Mouse (Mus musculus) MEL (cell line): ENCODE measurements around the gene Lrch4. TPM values are rescaled to one million over a fixed set of nuclear protein-coding genes. Genes with fewer than 3 reads are reported as not detected.

ENCODE experiments used
- DNase-seq: peaks from one replicate; pipeline ENCODE4 v3.0.0; 2011; ENCODE audit warnings: low read depth, low spot score
- H3K27ac ChIP-seq: 2 replicates; pipeline ENCODE4 v1.5.1; 2012; ENCODE audit warnings: low read depth, mild to moderate bottlenecking, control low read depth, low read length, moderate library complexity; ENCODE audit not compliant: control insufficient read depth
- H3K27me3 ChIP-seq, 2 experiments: fragments of 150-350 bp in 1 of 2; sonication (generic) in 1 of 2; 2 replicates each; pipeline ENCODE4 v1.6.1; 2012; ENCODE audit warnings: low read length in 2 of 2, mild to moderate bottlenecking in 2 of 2, improper control_type of control experiment in 1 of 2, moderate library complexity in 1 of 2; ENCODE audit not compliant: insufficient read depth in 2 of 2, control insufficient read depth in 1 of 2
- H3K36me3 ChIP-seq, 2 experiments: 2 replicates each; pipeline ENCODE4 v1.6.1; 2012 to 2014; ENCODE audit warnings: low read length in 2 of 2, improper control_type of control experiment in 1 of 2, inconsistent platforms in 1 of 2, mild to moderate bottlenecking in 1 of 2; ENCODE audit not compliant: insufficient read depth in 2 of 2, control insufficient read depth in 1 of 2
- H3K4me1 ChIP-seq, 2 experiments: fragments of 150-350 bp in 1 of 2; sonication (generic) in 1 of 2; 2 replicates each; pipeline ENCODE4 v1.6.1; 2012; ENCODE audit warnings: low read length in 2 of 2, improper control_type of control experiment in 1 of 2, mild to moderate bottlenecking in 1 of 2; ENCODE audit not compliant: insufficient read depth in 2 of 2, control insufficient read depth in 1 of 2
- H3K4me3 ChIP-seq, 2 experiments: fragments of 150-350 bp in 1 of 2; sonication (generic) in 1 of 2; 2 replicates each; pipeline ENCODE4 v1.5.1; 2012; ENCODE audit warnings: low read depth in 2 of 2, low read length in 2 of 2, mild to moderate bottlenecking in 2 of 2, moderate library complexity in 2 of 2, control low read depth in 1 of 2, improper control_type of control experiment in 1 of 2; ENCODE audit not compliant: control insufficient read depth in 1 of 2, insufficient read depth in 1 of 2
- H3K79me2 ChIP-seq: 2 replicates; pipeline ENCODE4 v1.6.1; 2012; ENCODE audit warnings: mild to moderate bottlenecking, low read length, moderate library complexity; ENCODE audit not compliant: control insufficient read depth, poor library complexity, insufficient read depth
- H3K9ac ChIP-seq: 2 replicates; pipeline ENCODE4 v1.6.1; 2012; ENCODE audit warnings: low read depth, mild to moderate bottlenecking, control low read depth, low read length, moderate library complexity; ENCODE audit not compliant: control insufficient read depth, poor library complexity, severe bottlenecking
- H3K9me3 ChIP-seq: fragments of 150-350 bp; sonication (generic); replicated peaks from 2 replicates; pipeline ENCODE4 v1.6.1; 2012; ENCODE audit warnings: mild to moderate bottlenecking, low read length, improper control_type of control experiment, moderate library complexity; ENCODE audit not compliant: insufficient read depth
- BHLHE40 ChIP-seq: IDR thresholded peaks from 2 replicates; pipeline ENCODE4 v1.6.1; 2012; ENCODE audit warnings: low read depth, mild to moderate bottlenecking, inconsistent platforms, low read length, improper control_type of control experiment, borderline replicate concordance
- CHD1 ChIP-seq: IDR thresholded peaks from 2 replicates; pipeline ENCODE4 v1.6.1; 2012; ENCODE audit warnings: low read depth, mild to moderate bottlenecking, inconsistent platforms, low read length, improper control_type of control experiment
- CHD2 ChIP-seq: IDR thresholded peaks from 2 replicates; pipeline ENCODE4 v1.6.1; 2011; ENCODE audit warnings: low read length, improper control_type of control experiment
- E2F4 ChIP-seq: IDR thresholded peaks from 2 replicates; pipeline ENCODE4 v1.6.1; 2011; ENCODE audit warnings: low read depth, low read length, improper control_type of control experiment, borderline replicate concordance
- ELF1 ChIP-seq: IDR thresholded peaks from 2 replicates; pipeline ENCODE4 v1.6.1; 2014; ENCODE audit warnings: low read depth, mild to moderate bottlenecking, inconsistent platforms, low read length, improper control_type of control experiment, moderate library complexity
- EP300 ChIP-seq, 2 experiments: IDR thresholded peaks; 2 replicates each; pipeline ENCODE4 v1.6.1; 2011; ENCODE audit warnings: improper control_type of control experiment in 2 of 2, low read length in 2 of 2, low read depth in 1 of 2, mild to moderate bottlenecking in 1 of 2
- ETS1 ChIP-seq: IDR thresholded peaks from 2 replicates; pipeline ENCODE4 v1.6.1; 2012; ENCODE audit warnings: low read depth, mild to moderate bottlenecking, inconsistent platforms, low read length, improper control_type of control experiment, moderate library complexity
- GABPA ChIP-seq: IDR thresholded peaks from 2 replicates; pipeline ENCODE4 v1.6.1; 2012; ENCODE audit warnings: low read depth, mild to moderate bottlenecking, inconsistent platforms, low read length, improper control_type of control experiment, moderate library complexity
- GATA1 ChIP-seq: IDR thresholded peaks from 2 replicates; pipeline ENCODE4 v1.6.1; 2011; ENCODE audit warnings: low read depth, low read length, improper control_type of control experiment
- HCFC1 ChIP-seq: IDR thresholded peaks from 2 replicates; pipeline ENCODE4 v1.6.1; 2012; ENCODE audit warnings: low read depth, mild to moderate bottlenecking, inconsistent platforms, low read length, improper control_type of control experiment, moderate library complexity
- JUND ChIP-seq: IDR thresholded peaks from 2 replicates; pipeline ENCODE4 v1.6.1; 2011; ENCODE audit warnings: low read depth, mild to moderate bottlenecking, improper control_type of control experiment, low read length
- KAT2A ChIP-seq: conservative IDR thresholded peaks from 2 replicates; pipeline ENCODE4 v1.6.1; 2012; ENCODE audit warnings: low read depth, low read length, improper control_type of control experiment, inconsistent platforms
- MAZ ChIP-seq: IDR thresholded peaks from 2 replicates; pipeline ENCODE4 v1.6.1; 2012; ENCODE audit warnings: low read depth, mild to moderate bottlenecking, inconsistent platforms, low read length, improper control_type of control experiment
- MYB ChIP-seq: IDR thresholded peaks from 2 replicates; pipeline ENCODE4 v1.6.1; 2011; ENCODE audit warnings: mild to moderate bottlenecking, low read depth, low read length, improper control_type of control experiment
- MYC ChIP-seq: IDR thresholded peaks from 2 replicates; pipeline ENCODE4 v1.6.1; 2011; ENCODE audit warnings: low read depth, mild to moderate bottlenecking, low read length, improper control_type of control experiment, moderate library complexity
- NELFE ChIP-seq: IDR thresholded peaks from 2 replicates; pipeline ENCODE4 v1.6.1; 2011; ENCODE audit warnings: low read depth, low read length, improper control_type of control experiment
- NRF1 ChIP-seq: IDR thresholded peaks from 2 replicates; pipeline ENCODE4 v1.6.1; 2014; ENCODE audit warnings: low read depth, mild to moderate bottlenecking, inconsistent platforms, low read length, improper control_type of control experiment, moderate library complexity; ENCODE audit not compliant: poor library complexity, insufficient read depth, severe bottlenecking
- POLR2A ChIP-seq, 2 experiments: IDR thresholded peaks; 2 replicates each; pipeline ENCODE4 v1.6.1; 2011 to 2012; ENCODE audit warnings: low read length in 2 of 2, mild to moderate bottlenecking in 2 of 2, control low read depth in 1 of 2, improper control_type of control experiment in 1 of 2, low read depth in 1 of 2, moderate library complexity in 1 of 2; ENCODE audit not compliant: control insufficient read depth in 1 of 2, insufficient read depth in 1 of 2, poor library complexity in 1 of 2
- POLR2AphosphoS2 ChIP-seq: IDR thresholded peaks from 2 replicates; pipeline ENCODE4 v1.6.1; 2011; ENCODE audit warnings: low read length, improper control_type of control experiment
- POLR2AphosphoS5 ChIP-seq: IDR thresholded peaks from 2 replicates; pipeline ENCODE4 v1.6.1; 2012; ENCODE audit warnings: low read depth, borderline replicate concordance, mild to moderate bottlenecking, inconsistent platforms, low read length, moderate library complexity, mixed read lengths
- RAD21 ChIP-seq: IDR thresholded peaks from 2 replicates; pipeline ENCODE4 v1.6.1; 2011; ENCODE audit warnings: mild to moderate bottlenecking, low read depth, low read length, improper control_type of control experiment
- TBP ChIP-seq: IDR thresholded peaks from 2 replicates; pipeline ENCODE4 v1.8.0; 2011; ENCODE audit warnings: low read depth, low read length, improper control_type of control experiment
- TCF12 ChIP-seq: IDR thresholded peaks from 2 replicates; pipeline ENCODE4 v1.6.1; 2014; ENCODE audit warnings: low read depth, mild to moderate bottlenecking, inconsistent platforms, low read length, improper control_type of control experiment, moderate library complexity
- USF1 ChIP-seq: IDR thresholded peaks from 2 replicates; pipeline ENCODE4 v1.6.1; 2014; ENCODE audit warnings: low read depth, mild to moderate bottlenecking, inconsistent platforms, low read length, improper control_type of control experiment, moderate library complexity
- USF2 ChIP-seq, 2 experiments: IDR thresholded peaks; 2 replicates each; pipeline ENCODE4 v1.6.1; 2011 to 2012; ENCODE audit warnings: improper control_type of control experiment in 2 of 2, low read length in 2 of 2, borderline replicate concordance in 1 of 2, inconsistent platforms in 1 of 2, low read depth in 1 of 2, mild to moderate bottlenecking in 1 of 2; ENCODE audit not compliant: insufficient read depth in 1 of 2
- ZC3H11A ChIP-seq: IDR thresholded peaks from 2 replicates; pipeline ENCODE4 v1.6.1; 2012; ENCODE audit warnings: low read depth, mild to moderate bottlenecking, inconsistent platforms, low read length, improper control_type of control experiment
- ZKSCAN1 ChIP-seq: IDR thresholded peaks from 2 replicates; pipeline ENCODE4 v1.6.1; 2012; ENCODE audit warnings: low read depth, mild to moderate bottlenecking, inconsistent platforms, low read length, improper control_type of control experiment, moderate library complexity
- ZMIZ1 ChIP-seq: IDR thresholded peaks from 2 replicates; pipeline ENCODE4 v1.6.1; 2012; ENCODE audit warnings: low read depth, mild to moderate bottlenecking, inconsistent platforms, low read length, improper control_type of control experiment, moderate library complexity
- ZNF384 ChIP-seq: IDR thresholded peaks from 2 replicates; pipeline ENCODE4 v1.6.1; 2012; ENCODE audit warnings: low read depth, mild to moderate bottlenecking, inconsistent platforms, low read length, improper control_type of control experiment
- polyA plus RNA-seq, 2 experiments: library from polyadenylated mRNA; stranded (reverse) in 1 of 2; unstranded in 1 of 2; fragments of >175 nt in 1 of 2; fragments of >200 nt in 1 of 2; gene quantifications; 2 replicates each; pipeline versions ENCODE4 v1.2.1 to v1.2.4; 2012; ENCODE audit warnings: low replicate concordance in 2 of 2, low read depth in 1 of 2; ENCODE audit not compliant: insufficient read length in 2 of 2, insufficient read depth in 1 of 2, missing spikeins in 1 of 2
- total RNA-seq: library from RNA; depleted of rRNA; stranded (reverse); fragments of 300-350 nt; gene quantifications from 2 replicates; pipeline ENCODE4 v1.2.3, GENCODE M21; 2012

Gene Lrch4
- total and polyA plus RNA-seq, 3 experiments = 9.1 to 239 (median 47.0) TPM

GRCm38 (mm10) chr5:137600281-137600618, 28.7 kb upstream of the Lrch4 start:
- H3K27me3 ChIP-seq = no peaks in the 10 kb centered on the region
- H3K4me1 ChIP-seq = peaks cover 10 to 30% of the 10 kb centered on the region in 2 experiments
- H3K9ac ChIP-seq = peak overlapping the region; percentile 82
- no peak for DNase-seq
- peak overlapping the region; percentile 83 to 99 for H3K4me3 ChIP-seq
- no peaks in the 10 kb centered on the region for H3K9me3 ChIP-seq
- peaks cover 14% of the 10 kb centered on the region for H3K79me2 ChIP-seq
- H3K27ac ChIP-seq = peak overlapping the region; percentile 16
- peaks cover 0 to 16% of the 10 kb centered on the region in 2 experiments; a peak in 2 of 4 replicates for H3K36me3 ChIP-seq
- TF ChIP-seq GABPA (no peak), MAZ (0 out of 2 replicates have a peak, but pooled peaks have one; percentile 19), NELFE (0 out of 2 replicates have a peak, but pooled peaks have one; percentile 9)

- Histone ChIP-seq H3K9me3 (no peaks in the 10 kb centered on the region), H3K36me3 (peaks cover 0 to 16% of the 10 kb centered on the region in 2 experiments; a peak in 2 of 4 replicates), H3K4me1 (peaks cover 10 to 30% of the 10 kb centered on the region in 2 experiments), H3K27me3 (no peaks in the 10 kb centered on the region), H3K9ac (peak within 1 kb of the TSS; percentile 98), H3K79me2 (peaks cover 14% of the 10 kb centered on the region), H3K27ac (peak within 1 kb of the TSS; percentile 99), H3K4me3 (peak within 1 kb of the TSS; percentile 83 to 99)
- peak; percentile 100 for DNase-seq
- TF ChIP-seq MYB (no peak), ZKSCAN1 (no peak), E2F4 (no peak), RAD21 (no peak), USF1 (no peak), JUND (no peak), GATA1 (peak; percentile 49; the same call in 1 of the 2 replicates), HCFC1 (peak; percentile 93), MYC (no peak), KAT2A (peak; percentile 86), POLR2AphosphoS2 (peak; percentile 60; the same call in 1 of the 2 replicates), GABPA (no peak), POLR2AphosphoS5 (no peak), BHLHE40 (no peak), ETS1 (peak; percentile 46; the same call in 1 of the 2 replicates), MAZ (no peak; the same call in 1 of the 2 replicates), ZC3H11A (no peak), ELF1 (peak; percentile 95), ZMIZ1 (peak; percentile 85), POLR2A (IDR thresholded peaks at IDR 0.05; ENCODE audit: control insufficient read depth in 1 of 2, insufficient read depth in 1 of 2, low read depth in 1 of 2, low read length in 2 of 2, poor library complexity in 1 of 2) (peak; percentile 80 to 87), NRF1 (no peak), TCF12 (peak; percentile 44; the same call in 1 of the 2 replicates), CHD1 (no peak), EP300 (IDR thresholded peaks at IDR 0.05; ENCODE audit: low read depth in 1 of 2, low read length in 2 of 2) (no peak), ZNF384 (peak; percentile 73; the same call in 1 of the 2 replicates), USF2 (IDR thresholded peaks at IDR 0.05; ENCODE audit: borderline replicate concordance in 1 of 2, insufficient read depth in 1 of 2, low read depth in 1 of 2, low read length in 2 of 2) (no peak), CHD2 (peak; percentile 90), TBP (peak; percentile 86), NELFE (peak; percentile 75)
Measured at GRCm38 (mm10) chr5:137600619-137601364, 28.1 kb upstream of the Lrch4 start, which contains the start of gene Mospd3. TSS of gene Mospd3 (minus strand) at chr5:137601058.
